Mouse (Mus musculus) heart, adult 11 months (tissue): ENCODE measurements around the gene Nr2e1.
A peak's percentile ranks its signal among the peaks of the same experiment; 100 is the strongest.

Experiments
- DNase-seq: peaks from one replicate; pipeline ENCODE4 v3.0.0; 2022

The Nr2e1 gene

DNA sequence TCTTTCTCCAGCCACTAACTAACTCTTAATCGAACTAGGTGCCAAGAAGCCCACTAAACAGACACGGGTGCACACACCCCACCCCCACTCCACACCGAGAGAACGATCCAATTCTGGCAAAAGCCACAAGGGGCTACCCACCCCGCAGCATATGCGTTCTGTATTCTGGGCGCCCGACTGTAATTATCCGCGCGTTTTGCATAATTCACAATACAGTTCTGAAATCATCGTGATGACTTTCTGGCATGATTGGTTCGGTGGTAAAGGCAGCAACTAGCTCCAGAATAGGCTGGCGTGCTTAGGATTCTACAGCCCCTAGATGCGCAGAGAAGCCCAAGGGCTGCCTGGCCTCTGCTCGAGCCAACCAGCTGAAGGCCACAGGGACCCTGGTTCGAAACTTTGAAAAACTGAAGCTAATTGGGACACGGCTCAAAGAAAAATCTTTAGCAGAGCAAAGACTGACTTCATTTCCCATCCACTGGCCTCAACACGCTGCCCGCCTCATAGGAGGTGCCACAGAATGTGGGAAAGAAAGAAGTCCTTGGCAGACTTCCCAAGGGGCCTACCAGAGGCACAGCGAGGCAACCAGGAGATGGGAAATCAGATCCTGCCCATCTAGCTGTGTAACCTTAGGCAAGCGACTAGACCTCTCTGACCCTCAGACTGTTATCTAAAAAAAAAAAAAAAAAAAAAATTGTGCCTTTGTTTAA lies 2.3 kb upstream of the Nr2e1 start:
- DNase-seq, result no peak

GRCm38 (mm10) chr10:42585156-42585555 lies 1.7 kb upstream of the Nr2e1 start:
- no peak for DNase-seq

- no peak for DNase-seq
Measured at GRCm38 (mm10) chr10:42584436-42584983, 1.1 kb upstream of the Nr2e1 start.

DNA sequence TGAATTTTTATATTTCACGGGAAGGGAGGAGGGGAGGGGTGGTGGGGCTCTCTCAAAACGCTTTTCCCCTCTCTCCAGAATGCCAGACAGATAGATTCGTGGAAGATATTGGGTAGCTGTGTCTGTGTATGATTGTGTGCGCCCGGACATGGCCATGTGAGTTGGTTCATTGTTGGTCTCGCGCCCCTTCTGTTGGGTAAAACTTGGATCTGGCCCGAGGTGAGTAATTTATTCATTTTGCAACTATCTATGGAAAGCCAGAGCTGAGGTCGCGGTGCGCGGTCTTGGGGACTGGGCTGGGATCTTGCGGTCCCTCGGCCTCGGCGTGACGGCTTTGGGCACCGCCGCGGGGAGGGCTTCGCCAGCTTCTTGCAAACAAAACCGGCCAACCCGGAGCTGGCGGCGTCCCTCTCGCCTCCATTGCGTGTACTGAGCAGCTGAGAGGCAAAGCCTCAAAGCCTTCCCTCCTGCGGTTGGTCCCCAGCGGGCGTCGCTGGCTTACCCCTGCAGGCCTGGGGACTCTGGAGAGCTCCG lies 537 bp upstream of the Nr2e1 start:
- no peak for DNase-seq

DNA sequence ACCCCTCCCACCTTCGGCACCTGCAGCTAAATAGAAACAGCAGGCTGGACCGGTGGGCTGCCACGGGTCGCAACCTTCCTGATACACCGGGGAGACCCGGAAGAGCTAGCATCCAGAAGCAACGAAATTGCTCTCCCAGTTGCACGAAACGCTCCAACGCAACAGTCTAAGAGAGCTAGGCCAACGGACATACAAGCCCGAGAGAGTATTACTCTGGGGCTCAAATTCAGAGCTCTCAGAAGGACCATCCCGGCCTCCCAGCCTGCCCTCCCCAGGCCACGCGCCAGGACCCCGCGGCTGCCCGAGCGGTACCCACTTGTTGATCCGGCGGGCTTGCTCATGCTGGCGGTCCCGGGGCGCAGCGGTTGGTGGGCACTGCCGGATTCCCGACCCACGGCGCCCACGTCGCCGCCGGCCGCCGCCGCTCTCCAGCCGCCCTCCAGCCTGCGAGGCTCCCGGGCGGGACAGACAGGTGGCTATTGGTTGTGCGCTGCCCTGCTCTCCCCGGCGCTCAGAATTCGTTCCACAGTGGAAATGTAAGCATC lies 794 bp downstream of the Nr2e1 start:
- peak; percentile 73 for DNase-seq

GRCm38 (mm10) chr10:42581694-42582565 lies 1.5 kb downstream of the Nr2e1 start:
- DNase-seq, result no peak

- peak; percentile 81 for DNase-seq
Measured at GRCm38 (mm10) chr10:42580951-42581277, 2.5 kb downstream of the Nr2e1 start.

DNA sequence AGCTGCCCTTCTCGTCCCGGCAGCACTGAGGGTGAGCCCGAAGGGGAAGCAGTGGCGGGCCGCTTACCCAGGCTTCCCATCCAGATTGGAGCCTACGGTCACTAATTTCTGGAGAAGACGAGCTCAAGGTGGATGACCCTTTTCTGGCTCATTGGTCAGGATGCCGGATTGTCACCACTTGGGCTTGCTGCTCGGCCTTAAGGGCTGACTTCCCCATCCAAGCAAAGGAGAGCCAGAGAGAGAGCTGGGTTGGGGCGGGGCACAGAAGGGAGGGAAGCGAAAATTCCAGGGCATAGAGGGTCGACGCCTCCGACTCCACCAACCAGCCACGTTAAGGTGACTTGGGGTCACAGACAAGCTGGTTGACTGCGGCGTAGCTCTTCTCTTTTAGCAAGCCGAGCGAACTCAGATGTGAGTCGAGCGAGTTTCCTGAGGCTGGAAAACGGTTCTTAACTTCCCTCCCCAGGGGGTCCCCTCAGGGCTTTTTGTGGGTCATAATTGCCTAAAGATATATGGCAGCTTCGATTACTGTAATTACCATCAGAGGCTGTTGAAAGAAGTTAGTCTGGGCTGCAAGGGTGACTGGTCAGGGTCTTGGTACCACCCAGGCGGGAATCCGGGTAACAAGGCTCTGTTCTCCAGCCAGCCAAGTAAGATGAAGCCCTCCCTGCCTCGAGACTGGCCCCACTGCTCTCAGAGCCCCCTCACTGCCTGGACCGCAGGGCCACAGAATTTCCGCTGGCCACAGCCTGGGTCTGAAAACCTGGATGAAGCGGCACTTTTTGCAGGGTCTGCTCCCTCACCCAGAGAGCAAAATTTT lies 3.1 kb downstream of the Nr2e1 start:
- peak; percentile 90 for DNase-seq

DNA sequence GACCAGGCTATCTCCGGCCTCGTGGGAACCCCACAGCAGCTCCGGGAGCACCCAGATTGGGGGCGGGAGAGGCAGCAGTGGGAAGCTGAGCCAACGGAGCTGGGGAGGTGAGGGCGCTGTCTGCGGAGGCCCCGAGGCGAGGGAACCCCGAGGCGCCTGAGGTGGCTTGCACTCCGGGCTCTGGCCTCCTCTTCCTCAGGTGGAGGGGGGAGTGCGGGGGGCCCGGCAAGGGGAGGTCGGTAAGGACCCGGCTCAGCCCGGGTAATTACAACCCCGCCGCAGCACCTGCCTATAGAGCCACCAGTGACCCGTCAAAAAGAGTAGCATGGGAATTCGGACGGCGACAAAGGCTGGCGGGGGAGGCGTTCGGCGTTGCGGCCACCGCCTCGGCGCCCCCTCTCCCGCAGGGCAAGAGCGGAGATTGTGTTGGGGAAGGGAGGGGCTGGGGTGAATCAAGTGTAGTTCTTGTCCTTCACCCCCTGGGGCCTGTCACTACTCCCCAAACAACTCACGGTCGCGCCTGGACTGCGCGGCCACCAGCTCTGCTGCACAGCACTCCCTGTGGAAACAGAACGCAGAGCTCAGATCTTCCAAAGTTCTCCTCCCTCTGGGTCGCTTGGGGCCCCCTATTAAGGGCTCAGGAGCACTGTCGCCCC lies 3.8 kb downstream of the Nr2e1 start:
- peak; percentile 88 for DNase-seq

DNA sequence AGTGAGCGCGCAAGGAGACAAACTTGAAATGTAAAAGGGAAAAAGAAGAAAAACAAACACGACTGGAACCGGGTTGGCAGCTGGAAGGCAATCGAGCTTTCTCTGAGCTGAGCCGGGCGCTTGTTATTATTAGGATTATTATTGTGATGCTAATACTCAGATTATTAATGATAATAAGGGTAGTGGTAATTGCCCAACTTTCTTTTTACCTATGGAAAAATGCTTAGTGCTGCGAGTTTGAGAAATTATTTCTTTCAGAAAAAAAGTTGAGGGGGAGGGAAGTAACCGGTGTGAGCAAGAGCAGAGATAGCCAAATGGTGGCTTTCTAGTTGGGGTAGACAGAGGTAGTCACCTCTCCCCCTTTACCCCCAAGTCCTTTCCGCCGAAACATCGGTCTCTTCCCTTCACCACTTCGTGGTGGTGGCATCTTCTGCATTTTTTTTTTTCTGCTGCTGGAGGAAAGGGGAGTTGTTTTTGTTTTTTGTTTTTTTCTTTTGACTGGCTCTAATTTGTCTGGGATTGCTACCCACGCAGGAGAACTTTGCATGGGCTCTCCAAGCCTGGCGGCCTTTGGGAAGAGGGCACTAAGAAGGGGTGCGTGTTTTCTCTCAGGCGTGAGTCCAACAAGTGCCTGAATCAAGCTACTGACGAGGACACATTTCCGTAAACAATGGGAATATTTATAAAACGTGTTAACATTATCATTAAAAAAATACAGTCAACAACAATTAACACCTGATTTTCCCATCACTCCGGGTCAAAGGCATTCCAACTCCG lies 4.5 kb downstream of the Nr2e1 start:
- DNase-seq, result no peak

DNA sequence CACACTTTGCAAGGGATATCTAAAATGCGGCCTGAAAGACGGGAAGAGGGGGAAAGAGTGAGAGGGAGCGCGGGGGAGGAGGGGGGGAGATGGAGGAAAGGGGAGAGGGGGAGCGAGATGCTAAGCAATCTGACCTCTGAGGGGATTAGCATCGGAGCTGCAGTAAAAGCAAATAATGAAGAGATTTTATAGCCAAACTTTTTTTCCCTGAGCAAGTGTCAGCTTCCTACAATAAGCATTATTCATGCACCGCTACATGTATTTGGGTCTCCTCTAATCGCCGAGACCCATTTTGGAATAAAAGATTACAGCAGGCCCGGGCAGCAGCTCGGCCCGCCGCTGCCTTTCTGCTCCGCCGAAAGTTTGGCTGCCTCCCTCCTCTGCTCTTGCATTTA lies 5.2 kb downstream of the Nr2e1 start:
- no peak for DNase-seq

DNA sequence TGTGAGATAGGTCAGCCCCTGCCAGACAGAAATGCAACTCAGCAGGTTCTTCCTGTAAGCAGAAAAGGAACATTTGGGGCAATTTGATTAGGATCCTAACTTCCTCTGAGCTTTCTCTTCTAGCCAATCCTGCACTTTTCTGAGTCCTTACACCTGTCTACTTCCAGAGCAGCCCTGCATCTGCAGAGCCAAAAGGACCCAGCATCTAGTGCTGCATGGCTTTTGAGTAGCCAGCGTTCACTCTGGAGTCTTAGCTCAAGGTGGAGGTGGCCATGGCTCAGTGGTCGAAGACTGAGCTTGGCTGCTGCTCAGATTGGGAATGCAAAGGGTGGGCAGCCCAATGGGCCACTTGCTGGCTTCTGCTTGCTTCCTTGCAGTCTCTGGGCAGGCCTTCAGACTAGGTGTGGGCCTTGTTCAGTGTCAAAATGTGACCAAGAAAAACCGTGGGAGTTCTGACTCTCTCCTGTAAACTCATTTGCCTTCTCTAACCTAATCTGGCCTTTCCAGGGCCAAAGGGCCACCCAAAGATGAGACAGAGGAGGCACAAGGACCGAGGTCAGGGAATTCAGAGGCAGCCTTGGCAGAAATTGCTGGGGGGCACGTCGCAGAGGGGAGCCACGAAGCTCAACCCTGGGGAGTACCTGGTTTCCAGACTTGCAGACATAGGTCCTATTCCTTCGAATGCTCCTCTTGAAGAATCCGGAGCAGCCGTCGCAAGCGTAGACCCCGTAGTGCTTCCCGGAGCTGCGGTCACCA lies 5.7 kb downstream of the Nr2e1 start:
- DNase-seq, result no peak

DNA sequence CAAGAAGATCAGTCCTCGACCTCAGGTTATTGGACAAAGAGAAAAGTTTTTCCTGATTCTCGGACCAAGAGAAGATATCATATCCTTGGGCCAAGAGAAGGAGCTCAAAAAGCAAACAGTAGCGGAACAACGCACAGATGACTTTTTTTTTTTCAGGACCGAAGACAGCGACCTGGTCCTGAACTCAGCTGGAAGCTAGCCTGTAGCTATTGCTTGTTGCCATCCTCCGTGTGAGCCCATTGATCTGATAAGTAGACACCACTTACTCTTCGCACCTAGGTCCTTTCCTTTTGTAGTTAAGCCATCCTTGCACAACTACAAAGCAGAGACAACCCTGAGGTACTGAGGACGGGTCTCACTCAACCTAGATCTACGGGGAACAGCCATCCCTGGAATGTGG lies 8.8 kb downstream of the Nr2e1 start:
- DNase-seq, result peak; percentile 65

GRCm38 (mm10) chr10:42572971-42573370 lies 10.5 kb downstream of the Nr2e1 start:
- no peak for DNase-seq

DNA sequence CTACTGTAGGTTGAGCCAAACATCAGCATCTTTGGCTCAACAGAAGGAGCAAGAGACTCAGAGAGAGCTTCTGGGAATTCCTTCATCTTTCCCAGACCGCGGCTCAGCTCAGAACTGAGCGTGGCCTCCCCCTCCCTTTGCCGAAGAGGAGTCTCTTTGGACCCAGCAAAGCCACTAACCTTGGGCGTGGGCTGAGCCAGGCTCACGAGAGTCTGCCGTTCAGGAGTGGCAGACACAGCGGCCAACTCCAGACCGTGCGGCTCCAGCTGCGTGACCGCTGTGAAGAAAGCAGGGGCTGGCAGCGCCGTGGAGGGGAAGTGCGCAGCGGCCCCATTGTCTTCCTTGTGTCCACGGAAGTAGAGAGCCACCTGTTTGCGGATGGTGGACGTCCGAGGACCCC lies 10.9 kb downstream of the Nr2e1 start:
- DNase-seq, result no peak

DNA sequence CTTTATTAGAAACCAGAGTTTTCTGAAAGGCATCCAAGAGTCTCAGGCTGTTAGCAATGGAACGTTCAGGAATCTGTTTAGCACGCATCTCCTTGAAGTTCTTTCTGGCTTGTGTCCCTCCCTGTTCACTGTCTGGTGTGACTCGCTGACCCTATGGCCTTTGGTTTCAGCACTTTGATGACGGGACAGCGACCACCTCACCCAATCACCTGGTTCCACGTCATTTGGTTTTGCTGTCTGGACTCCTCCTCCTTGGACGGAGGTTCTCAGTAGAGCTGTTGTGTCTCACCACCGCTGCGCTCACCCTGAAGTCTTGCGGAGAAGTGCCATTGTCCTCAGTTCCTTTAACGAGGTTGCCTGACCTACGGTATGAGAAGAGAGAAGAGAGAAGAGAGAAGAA lies 21.2 kb downstream of the Nr2e1 start:
- DNase-seq, result peak; percentile 81

DNA sequence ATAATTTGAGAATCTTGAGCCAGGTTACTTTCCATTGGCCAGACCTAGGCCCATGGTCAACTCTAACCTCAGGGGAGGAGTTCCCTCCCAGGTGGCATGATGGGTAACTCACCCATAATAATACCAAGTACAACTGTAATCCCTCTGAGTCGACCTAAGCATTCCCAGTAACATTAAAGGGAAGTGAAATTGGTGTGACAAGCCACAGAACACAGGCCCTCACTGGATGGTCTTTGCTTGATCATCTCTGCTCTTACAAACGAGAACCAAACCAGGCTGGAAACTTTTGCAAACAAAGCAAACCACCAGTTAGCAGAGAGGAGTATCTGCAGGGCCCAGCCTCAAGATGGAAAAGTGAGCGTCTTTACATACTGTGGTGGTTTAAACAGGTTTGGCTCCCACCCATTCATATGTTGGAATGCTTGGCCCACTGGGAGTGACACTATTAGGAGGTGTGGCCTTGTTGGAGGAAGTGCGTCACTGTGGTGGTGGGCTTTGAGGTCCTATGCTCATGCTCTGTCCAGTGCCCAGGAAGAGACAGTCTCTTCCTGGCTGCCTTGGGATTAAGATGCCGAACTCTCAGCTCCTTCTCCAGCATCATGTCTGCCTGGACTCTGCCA lies 23.7 kb downstream of the Nr2e1 start:
- DNase-seq, result peak; percentile 71

DNA sequence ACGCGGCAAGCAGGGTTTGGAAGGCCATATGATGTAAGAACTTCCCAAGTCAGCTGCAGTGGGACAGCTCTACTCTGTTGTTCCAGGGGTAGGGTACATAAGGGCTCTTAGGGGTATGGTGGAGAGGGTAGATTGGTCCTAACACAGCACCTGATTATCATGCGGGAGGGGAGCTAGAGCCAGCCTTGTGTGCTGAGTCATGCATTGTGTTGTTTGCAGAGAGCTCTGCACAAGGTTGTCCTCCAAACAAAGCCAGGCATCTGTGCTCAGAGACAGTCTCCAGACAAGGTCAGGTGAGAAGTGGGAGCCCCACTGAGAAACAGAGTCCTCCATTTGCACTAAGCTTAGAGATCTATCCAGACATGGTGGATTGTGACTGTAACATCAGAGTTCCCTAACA lies 36.9 kb downstream of the Nr2e1 start:
- DNase-seq, result no peak

GRCm38 (mm10) chr10:42545707-42546503 lies 37.5 kb downstream of the Nr2e1 start:
- peak; percentile 74 for DNase-seq
